Mouse (Mus musculus): Measurements from ENCODE around the gene B3gnt6. TPM values are rescaled to one million over a fixed set of nuclear protein-coding genes. Genes with fewer than 3 reads are reported as not detected.
A peak's percentile ranks its signal among the peaks of the same experiment; 100 is the strongest.

The B3gnt6 gene
- polyA plus RNA-seq, 1 experiment from 2014 or later: 0.23 TPM

DNA sequence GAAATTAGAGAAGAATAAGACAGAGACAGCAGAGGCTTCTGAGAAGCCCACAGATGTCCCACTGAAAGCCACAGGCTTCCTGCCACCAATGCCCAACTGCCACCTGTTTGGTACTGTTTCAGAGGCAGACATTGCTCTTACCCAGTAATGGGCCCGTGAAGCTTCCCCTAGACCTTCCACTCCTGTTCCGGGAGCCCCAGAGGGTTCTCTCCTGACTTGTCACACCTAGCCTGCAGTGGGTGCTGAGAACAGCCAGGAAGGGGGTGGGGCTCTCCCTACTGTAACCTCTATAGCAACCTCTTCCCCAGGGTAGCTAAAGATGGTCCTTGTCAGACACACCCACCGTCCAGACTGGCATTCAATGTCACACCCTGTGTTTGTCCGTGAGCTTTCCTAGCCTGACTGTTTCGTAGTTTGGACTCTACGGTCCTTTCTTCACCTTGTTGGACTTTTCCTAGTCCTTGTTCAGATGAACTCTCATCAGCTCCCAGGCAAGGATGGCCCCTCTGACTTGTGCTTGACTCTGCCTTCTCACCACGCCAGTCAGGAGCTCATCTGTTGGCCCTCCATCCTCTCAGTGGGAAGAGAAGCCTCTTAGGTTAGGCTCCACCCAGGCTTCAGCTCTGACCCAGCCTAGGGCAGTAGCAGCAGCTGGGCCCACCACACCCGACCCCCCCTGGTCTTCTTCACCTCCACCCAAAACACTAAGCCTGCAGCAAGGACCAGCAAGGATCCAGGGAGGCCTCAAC lies 22.8 kb downstream of the B3gnt6 start:
- ATAC-seq (ENCODE audit: low FRiP score, low TSS enrichment): no peak
- Histone ChIP-seq H3K4me3 (ENCODE audit: low read depth, low read length) (no peak overlapping the region), H3K27me3 (ENCODE audit: control insufficient read depth, insufficient read depth, low read length) (no peaks in the 10 kb centered on the region), H3K9ac (ENCODE audit: low read length) (no peak overlapping the region), H3K36me3 (ENCODE audit: control insufficient read depth, insufficient read depth, low read length) (no peaks in the 10 kb centered on the region), H3K4me1 (replicated peaks; ENCODE audit: control insufficient read depth, insufficient read depth) (peaks cover 6% of the 10 kb centered on the region; the same call in 1 of the 2 replicates), H3K9me3 (ENCODE audit: control insufficient read depth, low read length) (no peaks in the 10 kb centered on the region), H3K27ac (replicated peaks) (peak overlapping the region; percentile 56; the same call in 1 of the 2 replicates), H3K4me2 (replicated peaks; ENCODE audit: low read depth) (peak overlapping the region; percentile 84)
- WGBS: 50% methylated on average over 8 of the region's 8 CpGs
- peak; percentile 38 for DNase-seq (ENCODE audit: low spot score)
- TF ChIP-seq CTCF (IDR thresholded peaks at IDR 0.05; ENCODE audit: low read depth) (no peak), EP300 (optimal IDR thresholded peaks at IDR 0.05) (no peak)

DNA sequence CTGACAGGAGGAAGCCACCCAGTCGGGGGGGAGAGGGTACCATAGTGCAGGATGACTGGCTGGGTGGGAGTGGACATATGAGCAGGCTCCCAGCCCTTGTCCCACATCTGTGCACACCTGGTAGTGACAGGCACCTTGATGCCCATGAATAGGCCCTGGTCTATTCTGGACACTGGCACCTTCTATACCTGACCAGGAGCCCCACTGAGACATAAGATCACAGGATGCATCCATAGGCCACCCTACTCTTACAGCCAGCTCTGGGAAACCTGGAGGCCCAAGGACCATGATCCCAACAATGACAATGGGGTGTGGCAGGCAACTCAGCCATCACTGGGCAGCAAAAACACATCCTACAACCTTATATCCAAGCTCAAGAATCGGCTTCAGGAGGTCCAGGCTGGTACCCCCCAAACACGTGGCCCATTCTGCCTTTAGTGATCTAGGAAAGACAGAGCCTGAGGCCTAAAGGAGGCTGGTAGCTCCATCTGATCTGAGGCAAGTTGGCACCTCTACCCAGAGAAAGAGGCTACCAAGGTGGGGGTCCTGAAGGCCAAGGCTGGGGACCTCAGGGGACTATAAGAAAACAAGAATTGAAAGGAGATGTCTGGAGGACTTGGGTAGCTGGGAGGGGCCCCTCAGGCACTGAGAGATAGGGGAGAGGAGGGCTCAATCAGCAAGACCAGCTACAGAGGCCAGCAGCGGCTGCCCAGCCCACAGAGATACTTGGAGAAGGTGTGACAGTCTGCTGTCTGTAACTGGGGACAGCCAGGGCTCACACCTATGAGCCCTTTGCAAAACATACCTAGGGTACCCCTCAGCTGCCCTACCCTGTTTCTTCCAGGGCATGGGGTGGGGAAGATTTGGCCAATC lies 24.2 kb downstream of the B3gnt6 start:
- ATAC-seq (ENCODE audit: low FRiP score, low TSS enrichment) (no peak), DNase-seq (ENCODE audit: low spot score) (no peak)
- Histone ChIP-seq H3K9ac (ENCODE audit: low read length) (no peak overlapping the region), H3K27me3 (ENCODE audit: control insufficient read depth, insufficient read depth, low read length) (no peaks in the 10 kb centered on the region), H3K4me3 (ENCODE audit: low read depth, low read length) (no peak overlapping the region), H3K4me1 (replicated peaks; ENCODE audit: control insufficient read depth, insufficient read depth) (peaks cover 6% of the 10 kb centered on the region; the same call in 1 of the 2 replicates), H3K27ac (replicated peaks) (no peak overlapping the region), H3K4me2 (replicated peaks; ENCODE audit: low read depth) (no peak overlapping the region), H3K36me3 (ENCODE audit: control insufficient read depth, insufficient read depth, low read length) (no peaks in the 10 kb centered on the region), H3K9me3 (ENCODE audit: control insufficient read depth, low read length) (no peaks in the 10 kb centered on the region)
- TF ChIP-seq CTCF (IDR thresholded peaks at IDR 0.05; ENCODE audit: low read depth) (no peak), EP300 (optimal IDR thresholded peaks at IDR 0.05) (no peak)
- WGBS: 82% methylated on average over 4 of the region's 4 CpGs

DNA sequence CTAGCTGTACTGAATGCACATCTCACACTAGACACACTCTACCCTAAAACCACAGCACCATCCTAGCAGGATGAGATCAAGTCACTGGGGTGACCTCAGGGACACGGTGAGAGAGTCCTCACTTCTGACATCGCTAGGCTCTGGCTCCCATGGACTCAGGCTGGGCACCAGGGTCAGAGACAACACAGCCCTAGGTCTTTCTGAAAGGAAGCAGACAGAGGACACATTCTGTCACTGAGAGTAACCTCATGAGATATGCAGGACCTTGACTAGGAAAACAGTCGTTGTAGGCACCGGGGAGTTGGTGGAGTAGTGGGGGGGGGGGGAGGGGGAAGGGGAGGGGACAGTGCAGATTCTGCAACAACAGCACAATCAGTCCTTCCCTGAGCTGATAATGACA lies 25.9 kb downstream of the B3gnt6 start:
- 63% methylated on average over 4 of the region's 4 CpGs for WGBS
- Histone ChIP-seq H3K27ac (replicated peaks) (peak overlapping the region; percentile 88), H3K9ac (ENCODE audit: low read length) (no peak overlapping the region), H3K4me3 (ENCODE audit: low read depth, low read length) (no peak overlapping the region), H3K4me2 (replicated peaks; ENCODE audit: low read depth) (no peak overlapping the region), H3K9me3 (ENCODE audit: control insufficient read depth, low read length) (no peaks in the 10 kb centered on the region), H3K36me3 (ENCODE audit: control insufficient read depth, insufficient read depth, low read length) (no peaks in the 10 kb centered on the region), H3K27me3 (ENCODE audit: control insufficient read depth, insufficient read depth, low read length) (no peaks in the 10 kb centered on the region), H3K4me1 (replicated peaks; ENCODE audit: control insufficient read depth, insufficient read depth) (peaks cover 6% of the 10 kb centered on the region; the same call in 1 of the 2 replicates)
- ATAC-seq (ENCODE audit: low FRiP score, low TSS enrichment) (no peak), DNase-seq (ENCODE audit: low spot score) (no peak)
- TF ChIP-seq EP300 (optimal IDR thresholded peaks at IDR 0.05) (no peak), CTCF (IDR thresholded peaks at IDR 0.05; ENCODE audit: low read depth) (no peak)

- Histone ChIP-seq H3K9ac (ENCODE audit: low read length) (no peak overlapping the region), H3K27ac (replicated peaks) (peak overlapping the region; percentile 88), H3K27me3 (ENCODE audit: control insufficient read depth, insufficient read depth, low read length) (no peaks in the 10 kb centered on the region), H3K36me3 (ENCODE audit: control insufficient read depth, insufficient read depth, low read length) (no peaks in the 10 kb centered on the region), H3K4me1 (replicated peaks; ENCODE audit: control insufficient read depth, insufficient read depth) (peaks cover 6% of the 10 kb centered on the region; the same call in 1 of the 2 replicates), H3K4me2 (replicated peaks; ENCODE audit: low read depth) (no peak overlapping the region), H3K9me3 (ENCODE audit: control insufficient read depth, low read length) (no peaks in the 10 kb centered on the region), H3K4me3 (ENCODE audit: low read depth, low read length) (no peak overlapping the region)
- no peak for TF ChIP-seq CTCF (IDR thresholded peaks at IDR 0.05; ENCODE audit: low read depth)
- no peak for TF ChIP-seq EP300 (optimal IDR thresholded peaks at IDR 0.05)
- WGBS: 63% methylated on average over 8 of the region's 8 CpGs
- ATAC-seq (ENCODE audit: low FRiP score, low TSS enrichment) (no peak), DNase-seq (ENCODE audit: low spot score) (no peak)
Observed at GRCm38 (mm10) chr7:98172661-98173060, 26.6 kb downstream of the B3gnt6 start.

- Histone ChIP-seq H3K27me3 (ENCODE audit: control insufficient read depth, insufficient read depth, low read length) (no peaks in the 10 kb centered on the region), H3K27ac (replicated peaks) (peak overlapping the region; percentile 88), H3K36me3 (ENCODE audit: control insufficient read depth, insufficient read depth, low read length) (no peaks in the 10 kb centered on the region), H3K9ac (ENCODE audit: low read length) (0 out of 2 replicates have a peak overlapping the region, but pooled peaks have one; percentile 18), H3K4me2 (replicated peaks; ENCODE audit: low read depth) (no peak overlapping the region), H3K4me1 (replicated peaks; ENCODE audit: control insufficient read depth, insufficient read depth) (peaks cover 4% of the 10 kb centered on the region; the same call in 1 of the 2 replicates), H3K4me3 (ENCODE audit: low read depth, low read length) (no peak overlapping the region), H3K9me3 (ENCODE audit: control insufficient read depth, low read length) (no peaks in the 10 kb centered on the region)
- ATAC-seq (ENCODE audit: low FRiP score, low TSS enrichment): peak; percentile 79
- TF ChIP-seq CTCF (IDR thresholded peaks at IDR 0.05; ENCODE audit: low read depth): no peak
- no peak for TF ChIP-seq EP300 (optimal IDR thresholded peaks at IDR 0.05)
- peak; percentile 79 for DNase-seq (ENCODE audit: low spot score)
- 56% methylated on average over 6 of the region's 6 CpGs for WGBS
Observed at GRCm38 (mm10) chr7:98171141-98172073, 27.9 kb downstream of the B3gnt6 start.

Data from stomach, postnatal 0 days (tissue).